Mouse (Mus musculus) kidney, postnatal 4 days (tissue): ENCODE results near the gene Lix1l.
"Not testable (repeated sequence)": the region's sequence is repeated elsewhere in the genome, so short reads cannot be mapped to it uniquely, and the experiment has no call there.

Source experiments
- DNase-seq, 2 experiments: peaks; one replicate each; pipeline ENCODE4 v3.0.0; 2021; ENCODE audit warnings: mixed read lengths in 2 of 2

Lix1l gene

DNA sequence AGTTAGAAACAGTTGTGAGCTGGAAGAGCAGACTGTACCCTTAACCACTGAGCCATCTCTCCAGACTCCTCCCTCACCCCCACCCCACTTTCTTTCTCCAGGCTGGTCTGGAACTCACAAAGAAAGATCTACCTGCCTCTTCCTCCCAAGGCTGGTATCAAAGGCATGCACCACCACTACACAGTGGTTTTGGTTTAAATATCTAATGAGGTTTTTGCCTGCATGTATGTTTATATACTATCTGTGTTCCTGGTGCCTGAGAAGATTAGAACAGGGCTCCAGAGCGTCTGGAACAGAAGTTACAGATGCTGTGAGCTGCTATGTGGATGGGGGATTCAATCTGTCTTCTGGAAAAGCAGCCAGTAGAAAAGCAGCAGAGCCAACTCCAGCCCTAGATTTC, 33.1 kb downstream of the Lix1l start:
- DNase-seq: no peak

DNA sequence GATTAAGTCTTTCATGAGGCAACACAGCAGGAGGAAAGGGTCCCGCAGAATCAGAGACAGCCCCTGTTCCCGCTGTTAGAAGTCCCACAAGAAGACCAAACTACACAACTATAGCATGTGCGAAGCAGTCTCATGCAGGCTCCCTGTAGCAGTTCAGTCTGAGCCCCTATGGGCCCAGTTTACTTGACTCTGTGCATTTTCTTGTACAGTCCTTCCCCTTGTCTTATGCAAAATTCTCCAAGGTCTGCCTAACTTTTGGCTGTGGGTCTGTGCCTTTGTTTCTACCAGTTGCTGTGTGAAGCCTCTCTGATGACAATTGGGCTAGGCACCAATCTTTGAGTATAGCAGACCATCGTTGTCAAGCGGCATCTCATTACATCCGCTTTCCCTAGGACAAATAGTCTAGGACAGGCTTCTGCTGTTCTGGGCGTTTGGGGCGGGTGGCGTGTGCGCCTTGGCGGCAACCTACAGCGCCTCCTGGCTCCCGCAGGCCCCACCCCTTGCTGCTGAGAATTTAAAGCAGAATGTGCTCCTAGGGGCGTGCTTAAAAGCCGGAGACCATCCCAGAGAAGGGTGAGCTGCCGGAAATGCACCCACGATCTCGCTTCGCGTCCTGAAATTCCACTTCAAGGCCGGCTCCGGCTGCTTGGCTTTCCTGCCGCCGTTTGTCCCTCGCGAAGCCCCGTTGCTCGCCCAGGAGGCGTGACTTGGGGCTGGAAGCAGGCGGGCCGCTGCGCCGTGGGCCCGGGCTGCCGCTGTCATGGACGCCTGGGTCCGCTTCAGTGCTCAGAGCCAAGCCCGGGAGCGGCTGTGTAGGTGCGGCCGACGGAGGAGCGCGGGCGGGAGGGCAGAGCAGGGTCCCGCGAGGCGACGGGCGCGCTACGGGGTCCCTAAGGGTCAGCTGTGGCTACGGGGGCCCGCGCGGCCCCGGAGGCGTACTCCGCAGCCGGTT, 34.3 kb downstream of the Lix1l start, which contains the start of the genes Pex11b and Gm42957:
Gene Pex11b, plus strand, starts transcription at position 449 of the 952 bp plus-strand sequence.
Gene Gm42957, plus strand, starts transcription at position 547 of the 952 bp plus-strand sequence.
- peak; percentile 94 to 96 for DNase-seq

DNA sequence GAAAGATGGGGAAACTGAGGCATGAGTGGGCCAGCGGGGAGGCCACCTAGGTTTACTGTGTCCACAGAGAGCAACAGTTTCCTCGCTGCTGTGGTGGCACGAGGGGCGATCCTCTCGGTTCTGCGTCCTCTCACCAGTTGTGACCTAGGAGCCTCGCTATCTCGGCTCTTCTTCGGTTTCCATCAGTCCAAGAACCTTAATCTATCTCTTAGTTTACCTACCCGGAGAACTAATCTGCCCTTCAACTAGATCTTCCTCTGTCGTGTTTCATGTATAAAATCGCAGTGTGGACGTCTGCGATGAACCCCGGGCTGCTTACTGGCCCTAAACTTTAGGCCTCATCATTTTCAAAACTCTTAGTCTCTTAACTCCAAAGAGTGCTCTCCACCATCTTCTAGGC, 35.0 kb downstream of the Lix1l start:
- no peak for DNase-seq

DNA sequence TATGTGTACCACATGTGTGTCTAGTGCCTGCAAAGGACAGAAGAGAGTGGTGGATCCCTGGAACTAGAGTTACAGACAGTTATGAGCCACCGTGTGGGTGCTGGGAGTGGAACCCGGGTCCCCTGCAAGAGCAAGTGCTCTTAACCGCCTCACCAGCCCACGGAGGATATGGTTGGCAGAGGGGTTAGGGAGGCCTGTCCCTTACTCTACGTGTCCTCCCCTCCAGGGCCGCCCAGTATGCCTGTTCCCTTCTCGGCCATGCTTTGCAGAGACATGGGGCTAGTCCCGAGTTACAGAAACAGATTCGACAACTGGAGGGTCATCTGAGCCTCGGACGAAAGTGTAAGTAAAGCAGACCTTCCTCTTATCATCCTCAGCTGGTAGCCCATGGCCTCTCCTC, 35.5 kb downstream of the Lix1l start:
- DNase-seq: peak in 1 of 2 experiments; percentile 12

DNA sequence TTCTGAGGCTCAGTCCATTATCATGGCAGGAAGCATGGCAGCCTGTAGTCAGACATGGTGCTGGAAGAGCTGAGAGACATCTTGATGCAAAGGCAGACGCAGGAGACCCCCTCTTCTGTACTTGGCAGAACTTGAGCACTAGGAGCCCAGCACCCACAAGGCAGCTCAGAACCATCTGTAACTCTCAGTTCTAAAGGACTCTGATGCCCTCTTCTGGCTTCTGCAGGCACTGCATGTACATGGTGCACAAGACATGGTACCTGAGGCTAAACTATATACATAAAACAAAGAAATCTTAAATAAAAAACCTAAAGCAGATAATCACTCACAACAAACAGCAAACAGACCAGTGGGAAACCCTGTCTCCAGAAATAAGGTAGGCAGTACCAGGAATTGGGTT, 38.3 kb downstream of the Lix1l start:
- peak; percentile 76 to 78 for DNase-seq

DNA sequence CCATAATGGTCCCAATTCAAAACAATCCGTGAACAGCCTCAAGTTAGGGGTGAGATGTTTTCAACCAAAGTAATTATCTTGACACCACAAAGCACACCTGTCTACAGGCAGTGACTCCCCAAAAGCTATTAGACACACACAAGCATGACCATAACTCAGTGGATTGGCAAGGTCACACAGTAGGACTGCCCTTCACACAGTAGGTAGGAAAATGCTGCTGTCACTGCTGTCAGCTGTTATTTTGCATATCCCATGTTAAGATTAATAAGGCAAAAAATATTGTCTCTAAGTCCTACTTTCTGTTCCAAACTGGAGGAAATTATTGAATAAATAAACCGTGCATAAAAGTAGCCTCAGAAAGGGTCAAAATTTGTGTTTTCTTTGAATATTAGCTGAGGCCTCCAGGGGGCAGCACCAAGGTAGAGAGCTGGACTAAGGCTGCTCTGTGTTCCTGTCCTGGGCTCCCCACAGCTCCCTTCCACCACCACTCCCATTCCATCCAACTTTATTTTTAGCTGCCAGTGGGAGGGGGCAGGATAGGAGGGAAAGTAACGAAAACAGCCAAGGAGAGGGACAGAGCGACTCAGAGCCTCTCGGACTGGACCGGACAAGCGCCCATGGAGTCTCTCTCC, 44.2 kb downstream of the Lix1l start, which contains the start of gene Itga10:
Gene Itga10, plus strand, starts transcription at position 567 of the 632 bp plus-strand sequence.
- DNase-seq: peak; percentile 72 to 80

DNA sequence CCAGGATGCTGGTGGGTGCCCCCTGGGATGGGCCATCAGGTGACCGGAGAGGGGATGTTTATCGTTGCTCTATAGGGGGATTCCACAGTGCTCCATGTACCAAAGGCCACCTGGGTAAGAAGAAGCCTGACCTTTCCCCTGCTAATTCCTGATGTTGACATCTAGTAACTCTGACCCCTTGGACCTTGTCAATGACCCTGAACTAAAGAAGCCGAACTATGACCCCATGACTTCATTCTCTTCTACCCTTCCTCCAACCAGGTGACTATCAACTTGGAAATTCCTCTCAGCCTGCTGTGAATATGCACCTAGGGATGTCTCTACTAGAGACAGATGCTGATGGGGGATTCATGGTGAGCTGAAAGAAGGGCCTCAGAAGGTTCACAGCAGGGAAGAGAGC, 46.4 kb downstream of the Lix1l start:
- DNase-seq: no peak

DNA sequence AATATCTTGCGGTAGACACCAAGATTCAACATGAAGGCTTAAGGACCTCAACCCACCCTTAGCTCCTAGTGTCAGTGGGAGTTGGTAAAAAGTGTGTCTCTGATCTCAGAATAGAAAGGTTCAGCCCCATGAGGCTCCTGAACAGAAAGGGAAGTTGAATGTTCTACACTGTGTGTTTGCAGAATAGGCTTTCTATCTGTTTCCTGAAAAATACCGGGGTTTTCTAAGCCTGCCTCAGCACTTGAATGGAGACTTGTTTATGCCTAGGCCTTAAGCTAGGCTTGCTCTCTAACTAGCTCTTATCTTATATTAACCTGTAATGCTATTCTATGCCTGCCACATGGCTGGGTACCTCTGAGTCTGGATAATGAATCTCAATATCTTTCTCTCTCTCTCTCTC, 60.0 kb downstream of the Lix1l start:
- DNase-seq: no peak

DNA sequence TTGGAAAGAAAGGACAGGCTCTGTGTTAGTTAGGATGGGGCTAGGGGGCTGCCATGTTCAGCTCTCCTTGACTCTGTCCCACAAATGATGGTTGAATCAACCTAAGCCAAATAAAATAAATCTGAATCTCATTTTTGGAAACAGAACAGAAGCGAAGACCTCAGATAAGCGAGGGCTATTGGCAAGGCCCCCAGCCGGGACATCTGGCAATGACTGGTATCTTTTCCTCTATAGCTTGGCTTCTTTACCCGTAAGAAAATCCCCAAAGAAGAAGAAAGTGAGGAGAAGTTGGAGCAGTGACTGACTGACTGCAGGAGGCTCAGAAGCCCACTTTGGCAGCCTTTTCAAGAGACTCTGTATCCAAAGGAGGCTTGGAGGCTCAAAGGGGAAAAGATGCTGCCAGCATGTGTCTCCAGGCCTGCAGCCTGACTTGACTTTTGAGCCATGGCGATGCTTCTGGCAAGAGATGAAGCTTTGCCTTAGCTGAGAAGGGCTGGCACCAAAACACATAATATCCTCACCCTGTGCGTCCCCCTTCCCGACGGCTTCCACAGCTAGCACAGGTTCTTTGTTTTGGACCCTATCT, 61.9 kb downstream of the Lix1l start:
- no peak for DNase-seq

DNA sequence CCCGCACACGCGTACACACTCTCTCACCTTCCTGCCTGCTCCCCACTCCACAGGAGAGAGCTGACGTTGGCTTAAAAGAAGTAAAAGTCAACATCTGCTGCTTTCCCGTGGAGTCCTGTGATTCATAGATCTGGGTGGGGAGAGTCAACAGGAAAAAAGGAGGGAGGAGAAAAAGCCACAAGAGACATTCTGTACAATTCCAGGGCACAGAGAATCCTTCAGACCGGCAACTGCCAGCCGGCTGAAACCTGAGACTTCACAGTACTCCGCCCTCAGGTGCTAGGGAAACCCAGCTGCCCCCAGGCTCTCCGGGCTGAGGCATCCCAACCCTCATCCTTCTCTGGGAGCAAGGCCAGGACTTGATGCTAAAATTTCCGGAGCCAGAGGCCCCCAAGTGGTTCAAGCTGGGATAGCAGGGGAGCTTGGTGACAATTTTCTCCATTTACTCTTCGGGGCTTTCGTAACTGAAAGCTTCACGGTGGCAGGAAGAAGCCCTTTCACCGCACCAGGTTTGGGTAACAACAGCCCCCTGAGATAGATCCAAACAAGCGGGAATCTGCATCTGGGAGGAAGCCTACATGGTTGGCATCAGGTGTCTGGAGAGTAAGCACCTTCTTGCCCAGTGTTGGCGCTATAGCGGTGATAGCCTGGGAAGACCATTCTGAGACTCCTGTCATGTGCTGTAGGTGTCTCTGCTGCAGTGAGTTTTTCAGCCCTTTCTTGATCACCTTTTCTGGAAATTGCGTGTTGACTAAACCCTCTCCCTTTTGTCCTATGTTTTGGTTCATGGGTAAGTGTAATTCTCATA, 62.7 kb downstream of the Lix1l start:
- peak; percentile 90 to 92 for DNase-seq

DNA sequence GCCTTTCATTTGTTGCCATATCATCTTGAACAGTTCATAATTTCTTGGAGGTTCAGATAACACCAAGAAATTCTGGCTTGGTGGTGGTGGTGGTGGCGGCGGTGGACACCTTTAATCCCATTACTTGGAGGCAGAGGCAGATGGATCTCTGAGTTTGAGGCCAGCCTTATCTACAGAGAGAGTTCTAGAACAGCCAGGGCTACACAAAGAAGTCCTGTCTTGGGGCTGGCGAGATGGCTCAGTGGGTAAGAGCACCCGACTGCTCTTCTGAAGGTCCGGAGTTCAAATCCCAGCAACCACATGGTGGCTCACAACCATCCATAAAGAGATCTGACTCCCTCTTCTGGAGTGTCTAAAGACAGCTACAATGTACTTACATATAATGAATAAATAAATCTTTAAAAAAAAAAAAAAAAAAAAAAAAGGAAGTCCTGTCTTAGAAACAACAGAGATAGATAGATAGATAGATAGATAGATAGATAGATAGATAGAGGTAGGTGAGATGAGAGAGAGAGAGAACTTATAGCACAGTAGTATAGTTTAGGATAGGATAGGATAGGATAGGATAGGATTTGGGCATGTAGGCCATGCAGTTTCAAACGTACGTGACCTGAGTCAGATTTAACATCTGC, 64.9 kb downstream of the Lix1l start:
- DNase-seq: not testable (repeated sequence)

DNA sequence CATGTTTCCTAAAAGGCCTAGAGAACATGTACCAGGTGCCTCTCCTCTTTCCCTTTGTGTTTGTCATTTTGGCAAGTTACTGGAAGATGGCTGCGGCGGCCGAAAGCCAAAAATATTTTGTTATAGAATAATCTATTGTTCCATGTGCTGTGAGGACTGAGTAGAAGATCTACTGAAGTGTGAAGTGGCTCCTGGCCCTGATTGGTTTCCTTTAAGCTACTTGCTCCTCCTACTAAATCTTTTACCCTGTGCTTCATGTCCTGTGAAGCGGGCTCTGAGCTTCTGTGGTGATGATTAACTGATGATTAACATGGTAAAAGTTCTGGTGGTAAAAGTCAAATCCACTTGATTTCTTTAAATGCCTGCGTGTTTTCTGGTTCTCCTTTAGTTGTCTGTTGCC, 66.0 kb downstream of the Lix1l start:
- no peak for DNase-seq

DNA sequence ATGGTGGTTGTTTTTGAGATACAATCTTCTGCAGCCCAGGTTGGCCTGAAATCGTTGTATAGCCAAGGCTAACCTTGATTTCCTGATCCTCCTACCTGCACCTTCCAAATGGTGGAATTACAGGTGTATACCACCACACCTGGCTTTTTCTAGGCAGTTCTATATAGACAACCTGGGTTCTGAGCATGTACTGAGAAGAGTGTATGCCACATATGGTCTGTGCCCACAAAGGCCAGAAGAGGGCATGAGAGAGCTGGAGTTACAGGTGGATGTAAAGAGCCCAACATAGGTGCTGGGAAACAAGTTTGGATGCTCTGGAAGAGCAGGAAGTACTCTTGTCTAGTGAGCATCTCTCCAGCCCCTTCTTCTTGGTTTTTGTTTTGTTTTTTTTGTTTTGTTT, 66.4 kb downstream of the Lix1l start:
- DNase-seq: peak; percentile 53 to 66

DNA sequence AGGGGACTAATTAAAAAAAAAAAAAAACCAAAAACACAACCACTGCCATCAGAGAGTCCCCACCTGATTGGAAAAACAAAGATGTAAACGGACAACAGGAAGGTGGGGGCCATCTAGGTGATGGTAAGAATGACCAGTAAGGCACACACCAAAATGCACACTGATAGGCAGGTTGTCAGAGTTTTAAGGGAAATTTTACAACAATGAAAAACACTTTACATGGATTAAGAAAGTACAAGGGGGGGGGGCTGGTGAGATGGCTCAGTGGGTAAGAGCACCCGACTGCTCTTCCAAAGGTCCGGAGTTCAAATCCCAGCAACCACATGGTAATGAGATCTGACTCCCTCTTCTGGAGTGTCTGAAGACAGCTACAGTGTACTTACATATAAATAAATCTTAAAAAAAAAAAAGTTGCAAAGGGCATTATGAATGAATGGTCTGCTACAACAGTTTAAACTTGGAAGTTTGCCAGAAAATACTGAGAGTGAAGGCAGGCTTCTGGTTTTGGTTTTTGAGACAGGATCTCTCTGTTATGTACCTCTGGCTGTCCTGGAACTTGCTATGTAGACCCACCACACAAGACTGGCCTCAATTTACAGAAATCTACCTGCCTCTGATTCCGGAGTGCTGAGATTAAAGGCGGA, 67.6 kb downstream of the Lix1l start:
- no peak for DNase-seq

DNA sequence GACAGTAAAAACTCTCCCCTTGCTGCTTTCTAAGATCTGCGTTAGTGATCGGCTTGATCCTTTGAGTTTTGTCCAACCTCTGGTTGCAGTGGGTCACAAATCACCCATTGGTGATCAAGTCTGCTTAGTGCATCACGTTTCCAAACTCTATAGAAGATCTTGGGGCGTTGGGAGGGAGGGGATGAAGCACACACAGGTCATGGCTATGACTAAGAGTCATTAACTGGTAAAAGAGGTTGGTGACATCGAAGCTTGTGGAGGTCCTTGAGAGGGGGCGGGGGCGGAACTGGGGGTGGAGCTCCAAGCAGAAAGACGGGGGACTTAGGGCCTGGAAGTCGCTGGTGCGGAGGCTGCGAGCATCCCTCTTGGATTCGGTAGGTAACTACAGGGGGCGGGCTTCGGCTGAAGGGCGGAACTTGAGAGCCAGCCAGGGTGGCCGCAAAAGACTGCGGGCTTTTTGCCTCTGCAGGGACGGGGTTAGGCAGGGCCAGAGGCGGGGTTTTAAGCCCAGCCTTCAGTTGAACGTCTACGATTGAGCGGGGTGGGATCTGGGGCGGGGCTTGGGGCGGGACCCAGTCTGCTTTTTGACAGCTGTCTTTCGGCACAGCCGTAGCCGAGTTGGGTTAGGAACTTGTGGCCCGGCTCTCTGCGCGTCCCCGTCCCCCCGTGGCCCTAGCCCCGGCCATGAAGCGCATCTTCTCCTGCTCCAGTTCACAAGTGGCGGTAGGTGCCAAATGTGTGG, 68.9 kb downstream of the Lix1l start, which contains the start of gene Ankrd35:
Gene Ankrd35, plus strand, starts transcription at position 405 of the 742 bp plus-strand sequence.
- peak; percentile 86 to 92 for DNase-seq

DNA sequence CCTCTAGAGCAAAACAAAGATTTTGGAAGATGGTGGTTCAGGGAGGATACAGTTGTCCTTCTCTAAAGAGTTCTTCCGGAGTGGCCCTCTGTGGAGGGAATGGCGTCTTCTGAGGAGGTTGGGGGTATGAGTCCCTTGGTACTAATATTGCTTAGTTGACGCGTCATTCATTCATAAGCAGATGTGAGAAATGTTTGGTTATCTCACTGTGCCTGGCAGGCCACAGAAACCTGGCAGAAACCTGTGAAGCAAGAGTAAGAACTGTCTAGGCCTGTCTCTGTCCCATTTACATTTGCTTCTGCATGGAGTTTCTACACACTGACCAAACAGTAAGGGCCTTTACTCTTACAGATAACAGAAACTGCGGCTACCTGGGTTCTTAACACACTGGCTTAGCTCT, 70.6 kb downstream of the Lix1l start:
- DNase-seq: no peak

DNA sequence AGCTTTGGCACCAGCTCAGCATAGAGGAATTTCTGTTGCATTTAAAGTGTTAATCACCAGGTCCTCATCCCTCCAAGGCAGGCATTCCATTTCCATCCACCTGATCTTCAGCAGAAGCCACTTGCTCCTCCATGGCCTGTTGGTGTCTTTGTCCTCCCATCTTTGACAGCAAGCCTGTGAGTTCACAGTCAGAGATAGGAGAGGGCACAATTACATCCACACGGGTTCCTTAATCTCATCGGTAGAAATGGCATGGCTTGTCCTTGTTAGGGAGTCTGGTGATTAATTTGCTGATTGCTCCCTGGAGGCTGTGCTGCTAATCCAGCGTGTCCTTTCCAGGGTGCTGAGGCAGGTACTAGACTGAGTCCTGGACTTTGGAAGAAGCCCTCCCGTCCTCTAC, 72.6 kb downstream of the Lix1l start:
- no peak for DNase-seq

DNA sequence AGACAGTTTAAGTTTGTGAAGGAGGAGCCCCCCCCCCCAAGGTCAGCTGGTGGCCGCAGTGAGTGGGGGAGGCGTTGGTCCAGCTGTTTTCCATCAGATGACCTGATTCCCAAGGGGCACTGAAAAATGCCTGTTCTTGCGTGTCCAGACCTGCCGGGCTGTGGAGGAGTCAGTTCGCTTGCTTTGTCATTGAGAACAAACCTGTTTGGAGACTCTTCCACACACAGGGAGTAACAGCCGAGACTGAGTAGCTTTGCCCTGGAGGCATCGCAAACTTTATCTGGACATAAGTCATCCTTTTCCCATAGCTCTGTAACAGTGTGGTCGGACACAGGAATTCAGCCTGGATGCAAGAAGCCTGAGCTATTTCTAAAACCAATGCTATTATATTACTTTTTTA, 73.5 kb downstream of the Lix1l start:
- peak; percentile 68 to 77 for DNase-seq

DNA sequence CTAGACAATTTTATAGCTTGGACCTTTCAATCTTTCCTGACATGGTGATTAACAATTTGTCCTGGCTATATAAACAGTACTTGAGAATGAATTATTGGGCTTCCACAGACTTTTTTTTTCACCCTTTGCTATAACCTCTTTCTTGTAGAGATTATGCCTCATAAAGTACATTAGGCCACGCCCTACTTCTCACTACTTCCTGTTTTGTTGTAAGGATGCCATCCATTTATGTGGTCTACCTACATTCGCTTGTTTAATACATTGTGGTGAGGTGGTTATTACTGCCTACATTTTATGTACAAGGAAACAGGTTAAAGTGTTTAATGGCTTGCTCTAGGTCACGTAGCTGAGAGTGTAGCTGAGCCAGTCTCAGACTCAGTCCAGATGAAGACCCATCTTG, 74.2 kb downstream of the Lix1l start:
- DNase-seq: no peak

DNA sequence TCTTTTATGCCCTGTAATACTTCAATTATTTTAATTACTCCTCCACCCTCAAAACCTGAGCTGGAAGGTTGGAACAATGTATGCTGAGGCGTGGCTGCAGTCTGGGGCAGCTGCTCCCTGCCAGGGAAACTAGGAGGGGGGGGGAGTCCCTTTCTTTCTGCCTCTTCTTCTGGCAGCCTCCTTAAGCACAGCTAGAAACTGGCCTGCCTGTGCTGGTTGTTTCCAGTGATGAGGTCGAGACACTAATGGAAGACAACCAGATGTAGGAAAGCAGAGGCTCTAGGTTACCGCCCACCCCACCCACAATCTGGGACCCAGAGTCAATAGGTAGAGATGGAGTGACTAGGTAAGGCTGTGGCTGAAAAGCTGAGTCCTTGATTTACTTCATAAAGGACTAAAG, 74.7 kb downstream of the Lix1l start:
- no peak for DNase-seq
